Comparison of ENCODE assay signal across 27 mouse cellular contexts in genomic region chr4:155227986-155228385, GRCm38 (mm10).
"Had no signal": no experiment of that assay in that cellular context is flagged by ENCODE, and none has a peak within 500 bp of the region (broad histone marks: within the 10 kb centered on the region; RNA-seq: fewer than 3 reads in every experiment).

No protein-coding gene starts in this region.

- H3K27ac ChIP-seq: heart, embryonic 10.5 days; heart, embryonic 13.5 days; heart, embryonic 15.5 days; hindbrain, embryonic 10.5 days; hindbrain, embryonic 12.5 days; hindbrain, embryonic 13.5 days; hindbrain, embryonic 14.5 days; hindbrain, embryonic 15.5 days; hindbrain, postnatal 0 days; intestine, embryonic 15.5 days; kidney, embryonic 15.5 days; kidney, postnatal 0 days; layer of hippocampus, adult 2 months had no signal

- DNase-seq: heart, postnatal 10 days; heart, postnatal 14 days; heart, postnatal 36 days; heart, postnatal 4 days; kidney, postnatal 14 days; kidney, postnatal 4 days; layer of hippocampus, adult 9-11 months; layer of hippocampus, postnatal 36 days had no signal

- H3K9me3 ChIP-seq: heart, embryonic 10.5 days; heart, embryonic 12.5 days; heart, embryonic 13.5 days; heart, embryonic 15.5 days; hindbrain, embryonic 10.5 days; hindbrain, embryonic 12.5 days; hindbrain, embryonic 13.5 days; hindbrain, embryonic 15.5 days; intestine, embryonic 15.5 days; kidney, embryonic 15.5 days had no signal

- H3K9ac ChIP-seq: heart, embryonic 12.5 days; heart, embryonic 13.5 days; heart, embryonic 15.5 days; hindbrain, embryonic 12.5 days; hindbrain, embryonic 13.5 days; hindbrain, embryonic 14.5 days; hindbrain, embryonic 15.5 days; intestine, embryonic 15.5 days; kidney, embryonic 15.5 days had no signal

- ATAC-seq: hindbrain, embryonic 16.5 days; hindbrain, postnatal 0 days; inflammation-experienced regulatory T-cells, adult 6 months; intestine, embryonic 15.5 days; intestine, embryonic 16.5 days; intestine, postnatal 0 days had no signal

- H3K4me2 ChIP-seq: heart, embryonic 11.5 days; heart, embryonic 12.5 days; heart, embryonic 13.5 days; heart, embryonic 15.5 days; hindbrain, embryonic 12.5 days; hindbrain, embryonic 13.5 days; hindbrain, embryonic 14.5 days; hindbrain, embryonic 15.5 days; intestine, embryonic 15.5 days; kidney, embryonic 15.5 days had no signal

- H3K4me3 ChIP-seq: heart, embryonic 10.5 days; heart, embryonic 12.5 days; heart, embryonic 13.5 days; heart, embryonic 15.5 days; hindbrain, embryonic 10.5 days; hindbrain, embryonic 12.5 days; hindbrain, embryonic 13.5 days; hindbrain, embryonic 15.5 days; intestine, embryonic 15.5 days; kidney, embryonic 15.5 days; layer of hippocampus, adult 2 months had no signal

- H3K27me3 ChIP-seq: heart, embryonic 12.5 days; heart, embryonic 13.5 days; heart, embryonic 15.5 days; hindbrain, embryonic 15.5 days; intestine, embryonic 15.5 days; kidney, embryonic 15.5 days had no signal

- H3K36me3 ChIP-seq: heart, embryonic 10.5 days; heart, embryonic 12.5 days; heart, embryonic 13.5 days; heart, embryonic 15.5 days; hindbrain, embryonic 10.5 days; hindbrain, embryonic 12.5 days; hindbrain, embryonic 13.5 days; hindbrain, embryonic 15.5 days; intestine, embryonic 15.5 days; kidney, embryonic 15.5 days had no signal
